Mouse (Mus musculus) liver, embryonic 16.5 days (tissue): Measurements from ENCODE around the gene Cyp3a13. TPM values are rescaled to one million over a fixed set of nuclear protein-coding genes. Genes with fewer than 3 reads are reported as not detected.
"Not testable (repeated sequence)": the region's sequence is repeated elsewhere in the genome, so short reads cannot be mapped to it uniquely, and the experiment has no call there.

Source experiments
- ATAC-seq: fragments of 200-750 bp; cut with Nextera tagmentation; 2 replicates; pipeline ENCODE4 v1.8.0; 2017; ENCODE audit warnings: low read depth, mild to moderate bottlenecking, moderate number of reproducible peaks, moderate library complexity
- H3K27ac ChIP-seq: fragments of 300-500 bp; sonication (generic); 2 replicates; pipeline ENCODE4 v1.5.1; 2014; ENCODE audit warnings: mild to moderate bottlenecking, low read length
- H3K27me3 ChIP-seq: fragments of 300-500 bp; sonication (generic); 2 replicates; pipeline ENCODE4 v1.6.1; 2014; ENCODE audit warnings: low read depth, low read length, mixed read lengths; ENCODE audit not compliant: control insufficient read depth, insufficient read depth
- H3K36me3 ChIP-seq: fragments of 300-500 bp; sonication (generic); 2 replicates; pipeline ENCODE4 v1.6.1; 2014; ENCODE audit warnings: mild to moderate bottlenecking; ENCODE audit not compliant: control insufficient read depth, insufficient read depth
- H3K4me1 ChIP-seq: fragments of 300-500 bp; sonication (generic); 2 replicates; pipeline ENCODE4 v1.6.1; 2014; ENCODE audit warnings: low read depth, low read length, mixed read lengths; ENCODE audit not compliant: control insufficient read depth
- H3K4me2 ChIP-seq: fragments of 300-500 bp; sonication (generic); 2 replicates; pipeline ENCODE4 v1.6.1; 2014; ENCODE audit warnings: low read depth, low read length, mixed read lengths
- H3K4me3 ChIP-seq: fragments of 300-500 bp; sonication (generic); 2 replicates; pipeline ENCODE4 v1.5.1; 2014; ENCODE audit warnings: low read depth, mild to moderate bottlenecking, low read length
- H3K9ac ChIP-seq: fragments of 300-500 bp; sonication (generic); 2 replicates; pipeline ENCODE4 v1.6.1; 2014; ENCODE audit warnings: low read depth, low read length
- H3K9me3 ChIP-seq: fragments of 300-500 bp; sonication (generic); replicated peaks from 2 replicates; pipeline ENCODE4 v1.6.1; 2016; ENCODE audit warnings: low read length; ENCODE audit not compliant: control insufficient read depth
- WGBS: fragments of 180-500 bp; shearing (Covaris S2); extraction: QIAGEN DNeasy Blood & Tissue Kit; methylation state at CpG from one replicate; pipeline ENCODE4 v1.1.7; 2014; ENCODE audit not compliant: insufficient replicate concordance; 5-methylcytosine and 5-hydroxymethylcytosine counted together
- polyA plus RNA-seq: library from polyadenylated mRNA; unstranded; fragments of >200 nt; fragmentation: Nextera tagmentation; extraction: Ambion mirVana; gene quantifications from 2 replicates; pipeline ENCODE4 v1.2.1, GENCODE M21; 2015

Gene Cyp3a13
- polyA plus RNA-seq, 1 experiment from 2014 or later: 6.8 TPM

- Histone ChIP-seq H3K4me2 (no peak overlapping the region), H3K4me1 (no peaks in the 10 kb centered on the region), H3K27ac (no peak overlapping the region), H3K9ac (no peak overlapping the region), H3K4me3 (no peak overlapping the region), H3K9me3 (no peaks in the 10 kb centered on the region), H3K36me3 (no peaks in the 10 kb centered on the region), H3K27me3 (no peaks in the 10 kb centered on the region)
- 57% methylated on average over 1 of the region's 1 CpGs for WGBS
- ATAC-seq: no peak
Measured at GRCm38 (mm10) chr5:137887666-137888065, 33.8 kb downstream of the Cyp3a13 start.

- H3K4me2 ChIP-seq: no peak overlapping the region
- H3K36me3 ChIP-seq: no peaks in the 10 kb centered on the region
- H3K9me3 ChIP-seq: no peaks in the 10 kb centered on the region
- 2% methylated on average over 2 of the region's 2 CpGs for WGBS
- no peaks in the 10 kb centered on the region for H3K4me1 ChIP-seq
- no peak overlapping the region for H3K9ac ChIP-seq
- H3K27ac ChIP-seq: no peak overlapping the region
- no peaks in the 10 kb centered on the region for H3K27me3 ChIP-seq
- no peak overlapping the region for H3K4me3 ChIP-seq
- no peak for ATAC-seq
Measured at GRCm38 (mm10) chr5:137885894-137886293, 35.5 kb downstream of the Cyp3a13 start.

GRCm38 (mm10) chr5:137883345-137883744 is 38.1 kb downstream of the Cyp3a13 start:
- ATAC-seq: no peak
- 36% methylated on average over 3 of the region's 3 CpGs for WGBS
- Histone ChIP-seq H3K27ac (no peak overlapping the region), H3K4me1 (no peaks in the 10 kb centered on the region), H3K36me3 (no peaks in the 10 kb centered on the region), H3K9ac (no peak overlapping the region), H3K4me3 (no peak overlapping the region), H3K27me3 (no peaks in the 10 kb centered on the region), H3K9me3 (no peaks in the 10 kb centered on the region), H3K4me2 (no peak overlapping the region)

- no peak overlapping the region for H3K27ac ChIP-seq
Measured at GRCm38 (mm10) chr5:137882922-137883321, 38.5 kb downstream of the Cyp3a13 start.

GRCm38 (mm10) chr5:137877860-137878259 is 43.6 kb downstream of the Cyp3a13 start:
- Histone ChIP-seq H3K4me3 (no peak overlapping the region), H3K4me1 (no peaks in the 10 kb centered on the region), H3K9me3 (no peaks in the 10 kb centered on the region), H3K36me3 (no peaks in the 10 kb centered on the region), H3K9ac (no peak overlapping the region), H3K27me3 (no peaks in the 10 kb centered on the region), H3K4me2 (no peak overlapping the region), H3K27ac (no peak overlapping the region)
- ATAC-seq: no peak
- WGBS: 38% methylated on average over 2 of the region's 2 CpGs

More at GRCm38 (mm10) chr5:137882922-137883321, 38.5 kb downstream of the Cyp3a13 start:
- H3K36me3 ChIP-seq: no peaks in the 10 kb centered on the region
- H3K9me3 ChIP-seq: no peaks in the 10 kb centered on the region
- 17% methylated on average over 4 of the region's 4 CpGs for WGBS
- H3K4me3 ChIP-seq: no peak overlapping the region
- no peak overlapping the region for H3K9ac ChIP-seq
- no peaks in the 10 kb centered on the region for H3K27me3 ChIP-seq
- H3K4me1 ChIP-seq: no peaks in the 10 kb centered on the region
- ATAC-seq: no peak
- no peak overlapping the region for H3K4me2 ChIP-seq

- Histone ChIP-seq H3K36me3 (no peaks in the 10 kb centered on the region), H3K27me3 (no peaks in the 10 kb centered on the region), H3K9me3 (no peaks in the 10 kb centered on the region), H3K4me3 (no peak overlapping the region), H3K27ac (no peak overlapping the region), H3K4me2 (no peak overlapping the region), H3K4me1 (no peaks in the 10 kb centered on the region), H3K9ac (no peak overlapping the region)
- 45% methylated on average over 2 of the region's 2 CpGs for WGBS
- ATAC-seq: no peak
Measured at GRCm38 (mm10) chr5:137875054-137875453, 46.4 kb downstream of the Cyp3a13 start.

- not testable (repeated sequence) for H3K9me3 ChIP-seq, H3K27me3 ChIP-seq, H3K9ac ChIP-seq, H3K36me3 ChIP-seq, H3K4me3 ChIP-seq, H3K4me2 ChIP-seq, ATAC-seq, H3K4me1 ChIP-seq
- 11% methylated on average over 1 of the region's 1 CpGs for WGBS
- H3K27ac ChIP-seq: 0 out of 2 replicates have a peak overlapping the region, but pooled peaks have one; percentile 37
Measured at GRCm38 (mm10) chr5:137872381-137872702, 49.1 kb downstream of the Cyp3a13 start.

GRCm38 (mm10) chr5:137871644-137872380 is 49.6 kb downstream of the Cyp3a13 start, which contains the start of gene Pilrb2:
Gene Pilrb2 (minus strand): TSS chr5:137871815.
- H3K27ac ChIP-seq: 0 out of 2 replicates have a peak within 1 kb of the TSS, but pooled peaks have one; percentile 37
- ATAC-seq: peak; percentile 21; the same call in 1 of the 2 replicates
- WGBS: 24% methylated on average over 2 of the region's 3 CpGs

GRCm38 (mm10) chr5:137868600-137868999 is 52.8 kb downstream of the Cyp3a13 start:
- ATAC-seq, H3K36me3 ChIP-seq, H3K9me3 ChIP-seq, H3K27ac ChIP-seq, H3K4me1 ChIP-seq, H3K4me3 ChIP-seq, H3K27me3 ChIP-seq, H3K9ac ChIP-seq, H3K4me2 ChIP-seq: not testable (repeated sequence)
- 55% methylated on average over 2 of the region's 2 CpGs for WGBS

More at GRCm38 (mm10) chr5:137871644-137872380, 49.6 kb downstream of the Cyp3a13 start, which contains the start of gene Pilrb2:
- not testable (repeated sequence) for H3K9me3 ChIP-seq, H3K36me3 ChIP-seq, H3K9ac ChIP-seq, H3K4me1 ChIP-seq, H3K27me3 ChIP-seq, H3K4me2 ChIP-seq
- H3K4me3 ChIP-seq: peak within 1 kb of the TSS; percentile 8; the same call in 1 of the 2 replicates
